Mouse (Mus musculus) liver, adult 2 months (tissue): ENCODE measurements around the gene Rps6ka3.

ENCODE experiments used
- CTCF ChIP-seq: fragments of 200-500 bp; IDR thresholded peaks from 2 replicates; pipeline ENCODE4 v1.5.1; 2011; ENCODE audit warnings: low read depth, low read length, control low read depth
- POLR2A ChIP-seq: fragments of 200-500 bp; IDR thresholded peaks from 2 replicates; pipeline ENCODE4 v1.6.1; 2011; ENCODE audit warnings: low read length, control low read depth; ENCODE audit not compliant: insufficient read depth; ENCODE audit errors: extremely low read depth

GRCm38 (mm10) chrX:159200101-159200500, 10.0 kb upstream of the Rps6ka3 start:
- TF ChIP-seq CTCF (no peak), POLR2A (no peak)
